Mouse (Mus musculus): ENCODE data around the gene Gm614. TPM values are rescaled to one million over a fixed set of nuclear protein-coding genes. Genes with fewer than 3 reads are reported as not detected.

The Gm614 gene
- not detected in 2 replicates for polyA plus RNA-seq (2014; fragmentation: Nextera tagmentation; extraction: Ambion mirVana)

GRCm38 (mm10) chrX:101263892-101264291, at the start of gene Gm614:
Gm614 (minus strand) TSS chrX:101263992.
- Histone ChIP-seq H3K4me3 (ENCODE audit: low read depth, low read length) (no peak within 1 kb of the TSS), H3K4me1 (ENCODE audit: control insufficient read depth, insufficient read depth, low read length) (no peaks in the 10 kb centered on the region), H3K9ac (replicated peaks; ENCODE audit: low read depth, low read length) (no peak within 1 kb of the TSS), H3K27me3 (ENCODE audit: control insufficient read depth, insufficient read depth, low read length) (no peaks in the 10 kb centered on the region), H3K9me3 (ENCODE audit: control insufficient read depth, low read length) (no peaks in the 10 kb centered on the region), H3K27ac (ENCODE audit: low read depth, low read length) (no peak within 1 kb of the TSS), H3K4me2 (ENCODE audit: low read depth, low read length) (no peak within 1 kb of the TSS), H3K36me3 (ENCODE audit: control insufficient read depth, insufficient read depth, low read length) (no peaks in the 10 kb centered on the region)
- ATAC-seq (ENCODE audit: low read depth) = no peak
- WGBS = 91% methylated on average over 1 of the region's 1 CpGs

DNA sequence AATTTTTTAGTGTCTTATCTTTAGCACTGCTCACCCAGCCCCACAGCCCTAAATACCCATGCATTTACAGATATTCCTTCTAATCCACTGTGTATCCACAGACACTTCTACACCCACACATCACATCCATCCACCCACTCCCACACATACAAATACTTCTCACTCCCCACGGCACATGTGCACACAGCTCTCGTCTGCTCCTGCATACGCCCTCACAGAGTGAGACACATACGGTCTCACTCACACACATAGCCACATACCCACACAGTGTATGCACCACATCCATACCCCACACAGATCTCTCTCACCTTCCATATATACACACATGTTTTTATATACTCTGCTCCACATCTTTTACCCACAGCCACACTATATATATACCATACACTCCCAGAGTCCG, 45.5 kb upstream of the Gm614 start:
- Histone ChIP-seq H3K9me3 (ENCODE audit: control insufficient read depth, low read length) (no peaks in the 10 kb centered on the region), H3K4me2 (ENCODE audit: low read depth, low read length) (no peak overlapping the region), H3K27ac (ENCODE audit: low read depth, low read length) (no peak overlapping the region), H3K4me3 (ENCODE audit: low read depth, low read length) (no peak overlapping the region), H3K4me1 (ENCODE audit: control insufficient read depth, insufficient read depth, low read length) (no peaks in the 10 kb centered on the region), H3K9ac (replicated peaks; ENCODE audit: low read depth, low read length) (no peak overlapping the region), H3K36me3 (ENCODE audit: control insufficient read depth, insufficient read depth, low read length) (0 out of 2 replicates have a peak, but pooled peaks cover 6% of the 10 kb centered on the region), H3K27me3 (ENCODE audit: control insufficient read depth, insufficient read depth, low read length) (no peaks in the 10 kb centered on the region)
- 93% methylated on average over 5 of the region's 5 CpGs for WGBS
- ATAC-seq (ENCODE audit: low read depth) = no peak

GRCm38 (mm10) chrX:101304646-101305045, 40.9 kb upstream of the Gm614 start:
- Histone ChIP-seq H3K27ac (ENCODE audit: low read depth, low read length) (no peak overlapping the region), H3K9ac (replicated peaks; ENCODE audit: low read depth, low read length) (no peak overlapping the region), H3K36me3 (ENCODE audit: control insufficient read depth, insufficient read depth, low read length) (no peaks in the 10 kb centered on the region), H3K4me3 (ENCODE audit: low read depth, low read length) (no peak overlapping the region), H3K9me3 (ENCODE audit: control insufficient read depth, low read length) (no peaks in the 10 kb centered on the region), H3K27me3 (ENCODE audit: control insufficient read depth, insufficient read depth, low read length) (no peaks in the 10 kb centered on the region), H3K4me2 (ENCODE audit: low read depth, low read length) (no peak overlapping the region), H3K4me1 (ENCODE audit: control insufficient read depth, insufficient read depth, low read length) (peaks cover 12% of the 10 kb centered on the region)
- ATAC-seq (ENCODE audit: low read depth) = no peak
- WGBS = 62% methylated on average over 2 of the region's 2 CpGs

DNA sequence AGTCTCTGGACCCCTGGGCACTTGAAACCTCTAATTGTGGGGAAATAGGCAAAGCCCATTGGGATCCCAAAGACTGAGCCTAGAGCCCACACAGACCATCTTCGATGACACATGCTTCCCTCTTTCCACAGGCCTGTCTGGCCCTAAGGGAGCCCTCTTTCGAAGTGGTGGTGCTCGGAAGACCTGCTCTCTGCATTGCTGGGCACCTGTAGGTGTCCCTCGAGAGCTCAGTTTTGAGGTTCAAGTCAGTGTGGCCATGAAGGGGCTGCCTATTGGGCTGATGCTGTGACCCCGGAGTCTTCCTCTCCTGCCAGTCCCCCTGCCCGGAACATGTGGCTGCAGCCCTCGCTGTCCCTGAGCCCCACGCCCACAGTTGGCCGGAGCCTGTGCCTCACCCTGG, 37.9 kb upstream of the Gm614 start:
- no peak for ATAC-seq (ENCODE audit: low read depth)
- Histone ChIP-seq H3K36me3 (ENCODE audit: control insufficient read depth, insufficient read depth, low read length) (peaks cover 2% of the 10 kb centered on the region; the same call in 1 of the 2 replicates), H3K4me1 (ENCODE audit: control insufficient read depth, insufficient read depth, low read length) (peaks cover 12% of the 10 kb centered on the region), H3K4me2 (ENCODE audit: low read depth, low read length) (peak overlapping the region; percentile 47), H3K4me3 (ENCODE audit: low read depth, low read length) (peak overlapping the region; percentile 51), H3K27ac (ENCODE audit: low read depth, low read length) (no peak overlapping the region), H3K9ac (replicated peaks; ENCODE audit: low read depth, low read length) (peak overlapping the region; percentile 16; the same call in 1 of the 2 replicates), H3K9me3 (ENCODE audit: control insufficient read depth, low read length) (no peaks in the 10 kb centered on the region), H3K27me3 (ENCODE audit: control insufficient read depth, insufficient read depth, low read length) (no peaks in the 10 kb centered on the region)
- 60% methylated on average over 8 of the region's 9 CpGs for WGBS

DNA sequence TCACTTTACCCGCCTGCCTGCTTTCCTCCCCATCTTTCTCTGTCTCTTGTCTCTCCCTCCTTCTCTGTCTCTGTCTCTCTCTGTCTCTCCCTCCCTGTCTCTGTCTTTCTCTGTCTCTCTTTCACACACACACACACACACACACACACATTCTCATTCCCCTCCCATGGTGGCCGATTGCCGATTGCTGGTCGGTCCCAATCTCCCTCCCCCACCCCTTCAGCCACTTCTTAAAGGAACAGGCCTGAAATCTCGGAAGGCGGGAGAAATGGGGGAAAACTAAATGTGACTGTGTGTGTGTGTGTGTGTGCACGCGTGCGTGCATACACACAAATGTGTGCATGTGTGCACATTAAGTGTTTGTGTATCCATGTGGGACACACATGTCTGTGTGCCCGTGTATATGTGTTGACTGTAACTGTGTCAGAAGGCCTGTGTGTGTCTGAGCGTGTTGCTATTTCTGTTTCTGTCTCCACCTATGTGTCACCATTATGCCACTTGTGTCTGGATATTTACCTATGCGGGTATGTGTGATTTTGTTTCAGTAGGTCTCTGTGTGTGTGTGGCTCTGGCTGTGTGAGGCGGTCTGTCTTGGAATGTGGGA, 36.7 kb upstream of the Gm614 start:
- H3K36me3 ChIP-seq (ENCODE audit: control insufficient read depth, insufficient read depth, low read length) = peaks cover 2% of the 10 kb centered on the region; the same call in 1 of the 2 replicates
- 26% methylated on average over 13 of the region's 13 CpGs for WGBS
- H3K9ac ChIP-seq (replicated peaks; ENCODE audit: low read depth, low read length) = peak overlapping the region; percentile 68; the same call in 1 of the 2 replicates
- peaks cover 12% of the 10 kb centered on the region for H3K4me1 ChIP-seq (ENCODE audit: control insufficient read depth, insufficient read depth, low read length)
- no peaks in the 10 kb centered on the region for H3K27me3 ChIP-seq (ENCODE audit: control insufficient read depth, insufficient read depth, low read length)
- ATAC-seq (ENCODE audit: low read depth) = peak; percentile 31; the same call in 1 of the 2 replicates
- H3K4me2 ChIP-seq (ENCODE audit: low read depth, low read length) = peak overlapping the region; percentile 47
- peak overlapping the region; percentile 51 for H3K4me3 ChIP-seq (ENCODE audit: low read depth, low read length)
- no peaks in the 10 kb centered on the region for H3K9me3 ChIP-seq (ENCODE audit: control insufficient read depth, low read length)
- peak overlapping the region; percentile 73 for H3K27ac ChIP-seq (ENCODE audit: low read depth, low read length)

- peak overlapping the region; percentile 47 for H3K4me2 ChIP-seq (ENCODE audit: low read depth, low read length)
- H3K9me3 ChIP-seq (ENCODE audit: control insufficient read depth, low read length) = no peaks in the 10 kb centered on the region
- 27% methylated on average over 13 of the region's 13 CpGs for WGBS
- no peaks in the 10 kb centered on the region for H3K27me3 ChIP-seq (ENCODE audit: control insufficient read depth, insufficient read depth, low read length)
- peaks cover 2% of the 10 kb centered on the region; the same call in 1 of the 2 replicates for H3K36me3 ChIP-seq (ENCODE audit: control insufficient read depth, insufficient read depth, low read length)
- peak overlapping the region; percentile 68 for H3K9ac ChIP-seq (replicated peaks; ENCODE audit: low read depth, low read length)
- peaks cover 12% of the 10 kb centered on the region for H3K4me1 ChIP-seq (ENCODE audit: control insufficient read depth, insufficient read depth, low read length)
- peak; percentile 77 for ATAC-seq (ENCODE audit: low read depth)
- peak overlapping the region; percentile 51 for H3K4me3 ChIP-seq (ENCODE audit: low read depth, low read length)
- peak overlapping the region; percentile 73 for H3K27ac ChIP-seq (ENCODE audit: low read depth, low read length)
Observed at GRCm38 (mm10) chrX:101299473-101300426, 36.0 kb upstream of the Gm614 start.

GRCm38 (mm10) chrX:101299055-101299454, 35.3 kb upstream of the Gm614 start, which contains the start of gene Nlgn3:
Nlgn3 (plus strand) TSS chrX:101299168.
- peak; percentile 49 for ATAC-seq (ENCODE audit: low read depth)
- Histone ChIP-seq H3K9ac (replicated peaks; ENCODE audit: low read depth, low read length) (peak within 1 kb of the TSS; percentile 68), H3K36me3 (ENCODE audit: control insufficient read depth, insufficient read depth, low read length) (peaks cover 2% of the 10 kb centered on the region; the same call in 1 of the 2 replicates), H3K4me3 (ENCODE audit: low read depth, low read length) (peak within 1 kb of the TSS; percentile 51), H3K27ac (ENCODE audit: low read depth, low read length) (peak within 1 kb of the TSS; percentile 73), H3K27me3 (ENCODE audit: control insufficient read depth, insufficient read depth, low read length) (no peaks in the 10 kb centered on the region), H3K4me1 (ENCODE audit: control insufficient read depth, insufficient read depth, low read length) (peaks cover 12% of the 10 kb centered on the region), H3K9me3 (ENCODE audit: control insufficient read depth, low read length) (no peaks in the 10 kb centered on the region), H3K4me2 (ENCODE audit: low read depth, low read length) (peak within 1 kb of the TSS; percentile 47)
- 17% methylated on average over 8 of the region's 24 CpGs for WGBS

DNA sequence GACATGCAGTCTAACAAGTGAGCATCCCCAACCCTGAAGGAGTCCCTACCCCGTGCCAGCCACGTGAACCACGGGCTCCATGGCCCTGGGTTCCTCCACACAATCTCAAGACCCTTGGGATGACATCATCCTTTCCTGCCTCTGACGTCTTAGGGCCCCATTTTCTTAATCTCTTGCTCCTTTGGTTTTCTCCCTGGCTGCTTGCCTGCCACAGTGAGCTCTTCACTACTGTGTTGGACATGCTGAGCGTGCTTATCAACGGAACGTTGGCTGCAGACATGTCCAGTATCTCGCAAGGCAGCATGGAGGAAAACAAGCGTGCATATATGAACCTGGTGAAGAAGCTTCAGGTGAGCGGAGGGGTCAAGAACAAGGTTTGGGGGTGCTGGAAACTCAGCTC, 26.3 kb upstream of the Gm614 start:
- Histone ChIP-seq H3K4me2 (ENCODE audit: low read depth, low read length) (no peak overlapping the region), H3K36me3 (ENCODE audit: control insufficient read depth, insufficient read depth, low read length) (peaks cover 14% of the 10 kb centered on the region; the same call in 1 of the 2 replicates)
- whole genome bisulfite sequencing = 93% methylated on average over 10 of the region's 10 CpGs

More for the DNA sequence above, 26.3 kb upstream of the Gm614 start:
- Histone ChIP-seq H3K27me3 (ENCODE audit: control insufficient read depth, insufficient read depth, low read length) (no peaks in the 10 kb centered on the region), H3K27ac (ENCODE audit: low read depth, low read length) (no peak overlapping the region), H3K4me1 (ENCODE audit: control insufficient read depth, insufficient read depth, low read length) (no peaks in the 10 kb centered on the region), H3K9me3 (ENCODE audit: control insufficient read depth, low read length) (no peaks in the 10 kb centered on the region), H3K9ac (replicated peaks; ENCODE audit: low read depth, low read length) (no peak overlapping the region), H3K4me3 (ENCODE audit: low read depth, low read length) (no peak overlapping the region)
- no peak for ATAC-seq (ENCODE audit: low read depth)
